Mouse (Mus musculus) embryonic facial prominence, embryonic 11.5 days (tissue): ENCODE measurements at regions not wholly inside any gene's neighbourhood (a gene's known extent, or its start where the extent isn't known, plus 50 kb on each side); places are given as distances from the start of the nearest gene placed in this dataset. TPM values are rescaled to one million over a fixed set of nuclear protein-coding genes. Genes with fewer than 3 reads are reported as not detected.

Experiments
- microRNA-seq: library from miRNA; unstranded; fragments of <30 nt; microRNA quantifications from one replicate; pipeline ENCODE4, GENCODE M21; 2016; ENCODE audit warnings: borderline number of aligned reads

Small RNA genes in the stretch of these regions (microRNA-seq; reads per million reads assigned to microRNA genes)
- not detected for gene Gm44377
